In genomic region chr7:19875948-19876682, GRCm38 (mm10) we compare ENCODE assay signal across 8 mouse cellular contexts. TPM values are rescaled to one million over a fixed set of nuclear protein-coding genes. Genes with fewer than 3 reads are reported as not detected.
DNase-seq lines count a peak whose midpoint lies in the region; ATAC-seq and TF ChIP-seq lines count a peak whose summit lies in the region.

No protein-coding gene starts in this region.

- no peaks in the 10 kb centered on the region for H3K27me3 ChIP-seq in liver, adult 2 months (ENCODE audit: control insufficient read depth, insufficient read depth, low read length)
- no peaks in the 10 kb centered on the region for H3K27me3 ChIP-seq in kidney, embryonic 14.5 days (ENCODE audit: control insufficient read depth, insufficient read depth, low read length)
- no peaks in the 10 kb centered on the region for H3K27me3 ChIP-seq in neural tube, embryonic 12.5 days (replicated peaks)

- no peaks in the 10 kb centered on the region for H3K36me3 ChIP-seq in liver, adult 2 months (ENCODE audit: control insufficient read depth, insufficient read depth, low read length)
- H3K36me3 ChIP-seq in kidney, embryonic 14.5 days (ENCODE audit: control insufficient read depth, insufficient read depth, low read length) = no peaks in the 10 kb centered on the region
- H3K36me3 ChIP-seq in neural tube, embryonic 12.5 days = no peaks in the 10 kb centered on the region

- no peak overlapping the region for H3K4me2 ChIP-seq in kidney, embryonic 14.5 days (replicated peaks; ENCODE audit: low read depth, low read length)
- H3K4me2 ChIP-seq in neural tube, embryonic 12.5 days (replicated peaks) = no peak overlapping the region

- no peaks in the 10 kb centered on the region for H3K9me3 ChIP-seq in kidney, embryonic 14.5 days (ENCODE audit: control insufficient read depth, low read length)
- no peaks in the 10 kb centered on the region for H3K9me3 ChIP-seq in neural tube, embryonic 12.5 days

- 26% methylated on average over 13 of the region's 13 CpGs for WGBS in liver, adult 2 months
- WGBS in kidney, embryonic 14.5 days = 53% methylated on average over 13 of the region's 13 CpGs
- WGBS in neural tube, embryonic 12.5 days = 62% methylated on average over 13 of the region's 13 CpGs

- peaks cover 4% of the 10 kb centered on the region for H3K4me1 ChIP-seq in liver, adult 2 months (ENCODE audit: control insufficient read depth, insufficient read depth, low read length)
- no peaks in the 10 kb centered on the region for H3K4me1 ChIP-seq in kidney, embryonic 14.5 days (ENCODE audit: control insufficient read depth, insufficient read depth, low read length)
- no peaks in the 10 kb centered on the region for H3K4me1 ChIP-seq in neural tube, embryonic 12.5 days

- H3K4me3 ChIP-seq in liver, adult 2 months (ENCODE audit: insufficient read depth, low read depth, low read length) = no peak overlapping the region
- no peak overlapping the region for H3K4me3 ChIP-seq in kidney, embryonic 14.5 days (ENCODE audit: low read length)
- H3K4me3 ChIP-seq in neural tube, embryonic 12.5 days = no peak overlapping the region

- peak; percentile 50 for TF ChIP-seq CTCF in liver, adult 2 months (IDR thresholded peaks at IDR 0.05; ENCODE audit: low read depth, low read length)

- TF ChIP-seq POLR2A in liver, adult 2 months (IDR thresholded peaks at IDR 0.05; ENCODE audit: extremely low read depth, insufficient read depth, low read length) = no peak

- ATAC-seq in kidney, embryonic 14.5 days (ENCODE audit: low FRiP score, low TSS enrichment) = peak; percentile 58; the same call in 1 of the 2 replicates
- ATAC-seq in neural tube, embryonic 12.5 days (ENCODE audit: low FRiP score, low read depth) = peak; percentile 52

- H3K27ac ChIP-seq in liver, adult 2 months (replicated peaks; ENCODE audit: insufficient read depth, low read depth, low read length) = no peak overlapping the region
- H3K27ac ChIP-seq in kidney, embryonic 14.5 days (ENCODE audit: low read depth, low read length) = no peak overlapping the region
- no peak overlapping the region for H3K27ac ChIP-seq in neural tube, embryonic 12.5 days

- no peaks in the 10 kb centered on the region for H3K79me2 ChIP-seq in liver, adult 2 months (ENCODE audit: control insufficient read depth, insufficient read depth, low read length)

- H3K9ac ChIP-seq in liver, adult 2 months (ENCODE audit: low read depth, low read length) = 0 out of 2 replicates have a peak overlapping the region, but pooled peaks have one; percentile 29
- H3K9ac ChIP-seq in kidney, embryonic 14.5 days (ENCODE audit: low read depth, low read length) = no peak overlapping the region
- no peak overlapping the region for H3K9ac ChIP-seq in neural tube, embryonic 12.5 days

- peak; percentile 56 for DNase-seq in liver, adult 2 months (ENCODE audit: extremely low read depth, low read depth, low spot score)
- no peak for DNase-seq in liver
- DNase-seq in T-cell, adult 2 months (ENCODE audit: low spot score) = peak; percentile 54
- DNase-seq in forelimb bud, embryonic 11.5 days (ENCODE audit: low read depth, low spot score) = peak; percentile 24
- DNase-seq in lung, adult 18-20 months = peak; percentile 17 to 57
- DNase-seq in adrenal gland, adult 2 months = no peak

RNA-seq across cellular contexts. Expression of gene Ceacam19, which starts 11.7 kb away (rescaled TPM):
- not detected in 2 replicates for total RNA-seq in liver, adult 2 months (2014; rRNA removed)
- polyA plus RNA-seq in liver, adult 2 months (2012; rRNA removed) = not detected in 2 replicates
- not detected in 2 replicates for polyA plus RNA-seq in kidney, embryonic 14.5 days (2014; fragmentation: Nextera tagmentation; extraction: Ambion mirVana)
- not detected in 2 replicates for polyA plus RNA-seq in neural tube, embryonic 12.5 days (2016; fragmentation: Nextera tagmentation; extraction: Ambion mirVana)
- not detected for total RNA-seq in adrenal gland, adult 2 months (2021)
- polyA plus RNA-seq in adrenal gland, adult 2 months (2012; rRNA removed) = not detected in 2 replicates

RNA-seq across cellular contexts. Expression of gene Ceacam16, which starts 15.0 kb away (rescaled TPM):
- 0.09 and 0.34 TPM in 2 replicates for total RNA-seq in liver, adult 2 months (2014; rRNA removed)
- 0.09 and 0.11 TPM in 2 replicates for polyA plus RNA-seq in liver, adult 2 months (2012; rRNA removed)
- polyA plus RNA-seq in kidney, embryonic 14.5 days (2014; fragmentation: Nextera tagmentation; extraction: Ambion mirVana) = not detected in 2 replicates
- not detected in 2 replicates for polyA plus RNA-seq in neural tube, embryonic 12.5 days (2016; fragmentation: Nextera tagmentation; extraction: Ambion mirVana)
- total RNA-seq in adrenal gland, adult 2 months (2021) = not detected
- 0.52 and 0.55 TPM in 2 replicates for polyA plus RNA-seq in adrenal gland, adult 2 months (2012; rRNA removed)

RNA-seq across cellular contexts. Expression of gene Gm19345, which starts 24.3 kb away (rescaled TPM):
- not detected in 2 replicates for total RNA-seq in liver, adult 2 months (2014; rRNA removed)
- polyA plus RNA-seq in liver, adult 2 months (2012; rRNA removed) = 0.11 TPM in 1 of 2 replicates, not detected in the other
- polyA plus RNA-seq in kidney, embryonic 14.5 days (2014; fragmentation: Nextera tagmentation; extraction: Ambion mirVana) = 0.27 TPM in 1 of 2 replicates, not detected in the other
- polyA plus RNA-seq in neural tube, embryonic 12.5 days (2016; fragmentation: Nextera tagmentation; extraction: Ambion mirVana) = 1.4 and 1.7 TPM in 2 replicates
- under 1 TPM in 1 of 2 experiments, not detected in 1; 0.86 TPM for total RNA-seq in adrenal gland, adult 2 months (2021)
- polyA plus RNA-seq in adrenal gland, adult 2 months (2012; rRNA removed) = 0.71 and 1.3 TPM in 2 replicates

RNA-seq across cellular contexts. Expression of gene Pvr, which starts 44.8 kb away (rescaled TPM):
- total RNA-seq in liver, adult 2 months (2014; rRNA removed) = 5.1 and 7.6 TPM in 2 replicates
- polyA plus RNA-seq in liver, adult 2 months (2012; rRNA removed) = 3.4 and 6.8 TPM in 2 replicates
- 9.6 and 10.8 TPM in 2 replicates for polyA plus RNA-seq in kidney, embryonic 14.5 days (2014; fragmentation: Nextera tagmentation; extraction: Ambion mirVana)
- polyA plus RNA-seq in neural tube, embryonic 12.5 days (2016; fragmentation: Nextera tagmentation; extraction: Ambion mirVana) = 5.9 and 6.8 TPM in 2 replicates
- 10 to 100 TPM; 20.3 to 36.5 TPM for total RNA-seq in adrenal gland, adult 2 months (2021)
- polyA plus RNA-seq in adrenal gland, adult 2 months (2012; rRNA removed) = 9.6 and 12.0 TPM in 2 replicates

RNA-seq across cellular contexts. Expression of gene Bcl3, which starts 53.5 kb away (rescaled TPM):
- 3.0 and 7.4 TPM in 2 replicates for total RNA-seq in liver, adult 2 months (2014; rRNA removed)
- polyA plus RNA-seq in liver, adult 2 months (2012; rRNA removed) = 72.8 and 76.8 TPM in 2 replicates
- polyA plus RNA-seq in kidney, embryonic 14.5 days (2014; fragmentation: Nextera tagmentation; extraction: Ambion mirVana) = 3.5 and 4.2 TPM in 2 replicates
- 1.0 and 2.1 TPM in 2 replicates for polyA plus RNA-seq in neural tube, embryonic 12.5 days (2016; fragmentation: Nextera tagmentation; extraction: Ambion mirVana)
- 10 to 100 TPM; 26.7 to 34.1 TPM for total RNA-seq in adrenal gland, adult 2 months (2021)
- 155 and 161 TPM in 2 replicates for polyA plus RNA-seq in adrenal gland, adult 2 months (2012; rRNA removed)

Comparison
In these comparisons a context has a peak if more than half of its experiments do, and no peak if none do; other contexts are left out.
1. DNase-seq: peak in liver, adult 2 months (single experiment), T-cell, adult 2 months (single experiment), forelimb bud, embryonic 11.5 days (single experiment) and lung, adult 18-20 months (2 of 2); none in liver (single experiment) and adrenal gland, adult 2 months (single experiment).